Mouse (Mus musculus) ES-E14 (cell line): ENCODE data around the gene Cntnap3.

Experiments used
- CHD2 ChIP-seq: IDR thresholded peaks from 2 replicates; pipeline ENCODE4 v1.6.1; 2014; ENCODE audit warnings: mild to moderate bottlenecking, low read depth, low read length, inconsistent platforms
- HCFC1 ChIP-seq: IDR thresholded peaks from 2 replicates; pipeline ENCODE4 v1.6.1; 2012; ENCODE audit warnings: low read length, inconsistent platforms, borderline replicate concordance; ENCODE audit not compliant: insufficient read depth
- MAFK ChIP-seq: IDR thresholded peaks from 2 replicates; pipeline ENCODE4 v1.6.1; 2014; ENCODE audit warnings: mild to moderate bottlenecking, low read depth, low read length, inconsistent platforms; ENCODE audit not compliant: insufficient read depth
- ZC3H11A ChIP-seq: IDR thresholded peaks from 2 replicates; pipeline ENCODE4 v1.6.1; 2012; ENCODE audit warnings: low read depth, mild to moderate bottlenecking, inconsistent platforms, low read length, borderline replicate concordance
- ZNF384 ChIP-seq: IDR thresholded peaks from 2 replicates; pipeline ENCODE4 v1.6.1; 2012; ENCODE audit warnings: low read depth, low read length, inconsistent platforms

- no peak for TF ChIP-seq ZNF384
- TF ChIP-seq ZC3H11A = no peak
- TF ChIP-seq MAFK = no peak
- TF ChIP-seq HCFC1 = no peak
- no peak for TF ChIP-seq CHD2
Measured at GRCm38 (mm10) chr13:64692463-64692862, 211.3 kb downstream of the Cntnap3 start.
